Mouse (Mus musculus) forebrain, embryonic 11.5 days (tissue): ENCODE results near the gene Pus1. TPM values are rescaled to one million over a fixed set of nuclear protein-coding genes. Genes with fewer than 3 reads are reported as not detected.

Experiments used
- ATAC-seq: fragments of 200-750 bp; cut with Nextera tagmentation; replicated peaks from 2 replicates; pipeline ENCODE4 v1.8.0; 2017; ENCODE audit warnings: moderate TSS enrichment; ENCODE audit not compliant: low FRiP score
- DNase-seq: peaks from one replicate; pipeline ENCODE4 v3.0.0-alpha.2; 2017; ENCODE audit warnings: low spot score
- H3K27ac ChIP-seq: fragments of 300-500 bp; sonication (generic); 2 replicates; pipeline ENCODE4 v1.5.1; 2014; ENCODE audit warnings: low read depth, low read length
- H3K27me3 ChIP-seq: fragments of 300-500 bp; sonication (generic); 2 replicates; pipeline ENCODE4 v1.6.1; 2014; ENCODE audit warnings: mild to moderate bottlenecking, low read length, mixed read lengths; ENCODE audit not compliant: control insufficient read depth, insufficient read depth
- H3K36me3 ChIP-seq: fragments of 300-500 bp; sonication (generic); 2 replicates; pipeline ENCODE4 v1.6.1; 2014; ENCODE audit warnings: mild to moderate bottlenecking, low read length, moderate library complexity, mixed read lengths; ENCODE audit not compliant: control insufficient read depth, insufficient read depth
- H3K4me1 ChIP-seq: fragments of 300-500 bp; sonication (generic); replicated peaks from 2 replicates; pipeline ENCODE4 v1.6.1; 2014; ENCODE audit warnings: low read length, mixed read lengths; ENCODE audit not compliant: control insufficient read depth, insufficient read depth
- H3K4me2 ChIP-seq: fragments of 300-500 bp; sonication (generic); 2 replicates; pipeline ENCODE4 v1.6.1; 2014; ENCODE audit warnings: low read depth, mild to moderate bottlenecking, low read length, moderate library complexity, mixed read lengths; ENCODE audit not compliant: severe bottlenecking
- H3K4me3 ChIP-seq: fragments of 300-500 bp; sonication (generic); 2 replicates; pipeline ENCODE4 v1.5.1; 2014; ENCODE audit warnings: low read depth, low read length
- H3K9ac ChIP-seq: fragments of 300-500 bp; sonication (generic); 2 replicates; pipeline ENCODE4 v1.6.1; 2014; ENCODE audit warnings: low read length
- H3K9me3 ChIP-seq: fragments of 300-500 bp; sonication (generic); 2 replicates; pipeline ENCODE4 v1.6.1; 2016; ENCODE audit warnings: low read length, mixed read lengths; ENCODE audit not compliant: control insufficient read depth
- WGBS: fragments of 180-500 bp; shearing (Covaris S2); extraction: QIAGEN DNeasy Blood & Tissue Kit; methylation state at CpG from one replicate; pipeline ENCODE4 v1.1.7; 2014; 5-methylcytosine and 5-hydroxymethylcytosine counted together
- polyA plus RNA-seq: library from polyadenylated mRNA; unstranded; fragments of >200 nt; fragmentation: Nextera tagmentation; extraction: Ambion mirVana; gene quantifications from 2 replicates; pipeline ENCODE4 v1.2.1, GENCODE M21; 2014

The Pus1 gene
- polyA plus RNA-seq, 1 experiment from 2014 or later: 23.2 TPM

GRCm38 (mm10) chr5:110794363-110794762 lies 13.9 kb upstream of the Pus1 start:
- H3K4me2 ChIP-seq: no peak overlapping the region
- H3K27ac ChIP-seq: no peak overlapping the region
- no peaks in the 10 kb centered on the region for H3K9me3 ChIP-seq
- DNase-seq (no peak), ATAC-seq (no peak)
- H3K4me1 ChIP-seq: no peaks in the 10 kb centered on the region
- WGBS: 95% methylated on average over 7 of the region's 7 CpGs
- no peak overlapping the region for H3K9ac ChIP-seq
- H3K4me3 ChIP-seq: no peak overlapping the region
- H3K36me3 ChIP-seq: peaks cover 24% of the 10 kb centered on the region
- H3K27me3 ChIP-seq: no peaks in the 10 kb centered on the region

GRCm38 (mm10) chr5:110788684-110789083 lies 8.2 kb upstream of the Pus1 start:
- peaks cover 30% of the 10 kb centered on the region for H3K36me3 ChIP-seq
- H3K4me3 ChIP-seq: no peak overlapping the region
- no peak overlapping the region for H3K4me2 ChIP-seq
- no peak overlapping the region for H3K27ac ChIP-seq
- no peaks in the 10 kb centered on the region for H3K27me3 ChIP-seq
- no peaks in the 10 kb centered on the region for H3K4me1 ChIP-seq
- H3K9ac ChIP-seq: no peak overlapping the region
- ATAC-seq (peak; percentile 65), DNase-seq (peak; percentile 69)
- WGBS: 60% methylated on average over 5 of the region's 5 CpGs
- no peaks in the 10 kb centered on the region for H3K9me3 ChIP-seq

- DNase-seq (no peak), ATAC-seq (no peak)
- Histone ChIP-seq H3K9ac (no peak overlapping the region), H3K4me3 (no peak overlapping the region), H3K27ac (no peak overlapping the region), H3K4me2 (no peak overlapping the region), H3K9me3 (no peaks in the 10 kb centered on the region), H3K36me3 (peaks cover 26% of the 10 kb centered on the region), H3K4me1 (no peaks in the 10 kb centered on the region), H3K27me3 (no peaks in the 10 kb centered on the region)
- 85% methylated on average over 11 of the region's 11 CpGs for WGBS
Measured at GRCm38 (mm10) chr5:110786081-110786835, 5.8 kb upstream of the Pus1 start.

- H3K4me1 ChIP-seq: peaks cover 6% of the 10 kb centered on the region
- H3K4me2 ChIP-seq: no peak overlapping the region
- H3K9me3 ChIP-seq: no peaks in the 10 kb centered on the region
- ATAC-seq (no peak), DNase-seq (no peak)
- WGBS: 84% methylated on average over 8 of the region's 8 CpGs
- H3K27ac ChIP-seq: no peak overlapping the region
- peaks cover 14% of the 10 kb centered on the region for H3K36me3 ChIP-seq
- no peaks in the 10 kb centered on the region for H3K27me3 ChIP-seq
- no peak overlapping the region for H3K4me3 ChIP-seq
- no peak overlapping the region for H3K9ac ChIP-seq
Measured at GRCm38 (mm10) chr5:110783150-110783549, 2.7 kb upstream of the Pus1 start.

- DNase-seq (no peak), ATAC-seq (no peak)
- Histone ChIP-seq H3K36me3 (peaks cover 4% of the 10 kb centered on the region; the same call in 1 of the 2 replicates), H3K4me3 (no peak overlapping the region), H3K27ac (no peak overlapping the region), H3K4me1 (peaks cover 6% of the 10 kb centered on the region), H3K9ac (no peak overlapping the region), H3K4me2 (no peak overlapping the region), H3K9me3 (no peaks in the 10 kb centered on the region), H3K27me3 (no peaks in the 10 kb centered on the region)
- WGBS: 86% methylated on average over 7 of the region's 7 CpGs
Measured at GRCm38 (mm10) chr5:110781529-110782238, 1.2 kb upstream of the Pus1 start.

GRCm38 (mm10) chr5:110780761-110781528 lies 486 bp upstream of the Pus1 start:
- 60% methylated on average over 10 of the region's 10 CpGs for WGBS
- ATAC-seq: peak; percentile 75
- peak overlapping the region; percentile 72 for H3K4me3 ChIP-seq
- H3K27me3 ChIP-seq: no peaks in the 10 kb centered on the region
- H3K9ac ChIP-seq: peak overlapping the region; percentile 82
- H3K36me3 ChIP-seq: peaks cover 3% of the 10 kb centered on the region; the same call in 1 of the 2 replicates
- H3K27ac ChIP-seq: no peak overlapping the region
- no peak for DNase-seq
- H3K9me3 ChIP-seq: no peaks in the 10 kb centered on the region
- peaks cover 6% of the 10 kb centered on the region for H3K4me1 ChIP-seq
- peak overlapping the region; percentile 88 for H3K4me2 ChIP-seq

- Histone ChIP-seq H3K27ac (no peak overlapping the region), H3K4me2 (peak overlapping the region; percentile 88), H3K27me3 (no peaks in the 10 kb centered on the region), H3K36me3 (peaks cover 3% of the 10 kb centered on the region; the same call in 1 of the 2 replicates), H3K9me3 (no peaks in the 10 kb centered on the region), H3K4me1 (peaks cover 6% of the 10 kb centered on the region), H3K9ac (peak overlapping the region; percentile 82), H3K4me3 (peak overlapping the region; percentile 72)
- ATAC-seq (no peak), DNase-seq (no peak)
- WGBS: 20% methylated on average over 15 of the region's 15 CpGs
Measured at GRCm38 (mm10) chr5:110779276-110779997, 1.0 kb downstream of the Pus1 start.

- Histone ChIP-seq H3K9ac (no peak overlapping the region), H3K36me3 (peaks cover 6% of the 10 kb centered on the region; the same call in 1 of the 2 replicates), H3K4me2 (no peak overlapping the region), H3K9me3 (no peaks in the 10 kb centered on the region), H3K27me3 (no peaks in the 10 kb centered on the region), H3K4me3 (no peak overlapping the region), H3K27ac (no peak overlapping the region), H3K4me1 (peaks cover 6% of the 10 kb centered on the region)
- DNase-seq (peak; percentile 47), ATAC-seq (no peak)
- WGBS: 92% methylated on average over 12 of the region's 12 CpGs
Measured at GRCm38 (mm10) chr5:110778263-110778662, 2.2 kb downstream of the Pus1 start.
